Mouse (Mus musculus) CH12.LX (cell line): ENCODE data around the gene Tnfsf13b. TPM values are rescaled to one million over a fixed set of nuclear protein-coding genes. Genes with fewer than 3 reads are reported as not detected.

Experiments used
- DNase-seq: peaks from one replicate; pipeline ENCODE4 v3.0.0-alpha.2; 2013; ENCODE audit errors: extremely low read depth
- H3K27ac ChIP-seq: 2 replicates; pipeline ENCODE4 v1.5.1; 2012; ENCODE audit warnings: low read depth, mild to moderate bottlenecking, control low read depth, moderate library complexity; ENCODE audit not compliant: insufficient read depth
- H3K27me3 ChIP-seq: replicated peaks from 2 replicates; pipeline ENCODE3; 2012; ENCODE audit warnings: inconsistent platforms
- H3K36me3 ChIP-seq, 2 experiments: replicated peaks in 1 of 2; 2 replicates each; pipeline versions ENCODE3 to v1.6.1; 2012; ENCODE audit warnings: inconsistent platforms in 1 of 2, low read length in 1 of 2, mild to moderate bottlenecking in 1 of 2, mixed read lengths in 1 of 2, moderate library complexity in 1 of 2; ENCODE audit not compliant: control insufficient read depth in 1 of 2, insufficient read depth in 1 of 2
- H3K4me1 ChIP-seq, 2 experiments: 2 replicates each; pipeline ENCODE4 v1.6.1; 2012; ENCODE audit warnings: inconsistent platforms in 1 of 2, moderate library complexity in 1 of 2; ENCODE audit not compliant: insufficient read depth in 2 of 2, control insufficient read depth in 1 of 2
- H3K4me2 ChIP-seq: 2 replicates; pipeline ENCODE4 v1.6.1; 2012; ENCODE audit warnings: low read depth, mild to moderate bottlenecking, control low read depth; ENCODE audit not compliant: poor library complexity, insufficient read depth, severe bottlenecking
- H3K4me3 ChIP-seq, 3 experiments: fragments of 150-350 bp in 1 of 3; sonication (generic) in 1 of 3; replicated peaks in 1 of 3; 2 replicates each; pipeline versions ENCODE3 to v1.5.1; 2011 to 2012; ENCODE audit warnings: low read depth in 2 of 3, low read length in 2 of 3, mild to moderate bottlenecking in 2 of 3, moderate library complexity in 2 of 3, control low read depth in 1 of 3, improper control_type of control experiment in 1 of 3, inconsistent platforms in 1 of 3, mixed read lengths in 1 of 3; ENCODE audit not compliant: poor library complexity in 1 of 3
- H3K79me2 ChIP-seq: replicated peaks from 2 replicates; pipeline ENCODE4 v1.6.1; 2012; ENCODE audit warnings: mild to moderate bottlenecking, moderate library complexity; ENCODE audit not compliant: control insufficient read depth, poor library complexity, insufficient read depth, severe bottlenecking; ENCODE audit errors: extremely low read depth
- H3K9ac ChIP-seq: 2 replicates; pipeline ENCODE4 v1.6.1; 2012; ENCODE audit warnings: low read depth, mild to moderate bottlenecking, control low read depth, moderate library complexity; ENCODE audit not compliant: insufficient read depth
- H3K9me3 ChIP-seq: replicated peaks from 2 replicates; pipeline ENCODE3; 2012; ENCODE audit warnings: low read length, inconsistent platforms, mixed read lengths
- CHD2 ChIP-seq: IDR thresholded peaks from 2 replicates; pipeline ENCODE4 v1.6.1; 2011; ENCODE audit warnings: low read length, improper control_type of control experiment
- CTCF ChIP-seq, 2 experiments: IDR thresholded peaks in 1 of 2; conservative IDR thresholded peaks in 1 of 2; 2 replicates each; pipeline ENCODE4 v1.5.1; 2011 to 2012; ENCODE audit warnings: low read depth in 2 of 2, low read length in 2 of 2, improper control_type of control experiment in 1 of 2, inconsistent platforms in 1 of 2, mild to moderate bottlenecking in 1 of 2, moderate library complexity in 1 of 2
- ETS1 ChIP-seq: conservative IDR thresholded peaks from 2 replicates; pipeline ENCODE4 v1.6.1; 2012; ENCODE audit warnings: low read depth, mild to moderate bottlenecking, inconsistent platforms, low read length, improper control_type of control experiment, moderate library complexity
- HCFC1 ChIP-seq: IDR thresholded peaks from 2 replicates; pipeline ENCODE4 v1.6.1; 2012; ENCODE audit warnings: low read depth, mild to moderate bottlenecking, inconsistent platforms, low read length, improper control_type of control experiment
- MAX ChIP-seq: IDR thresholded peaks from 2 replicates; pipeline ENCODE4 v1.6.1; 2011; ENCODE audit warnings: low read length, improper control_type of control experiment
- MEF2A ChIP-seq: IDR thresholded peaks from 2 replicates; pipeline ENCODE4 v1.6.1; 2014; ENCODE audit warnings: low read depth, mild to moderate bottlenecking, inconsistent platforms, low read length, improper control_type of control experiment, borderline replicate concordance
- MYC ChIP-seq: IDR thresholded peaks from 2 replicates; pipeline ENCODE4 v1.6.1; 2011; ENCODE audit warnings: low read depth, mild to moderate bottlenecking, improper control_type of control experiment, low read length
- POLR2AphosphoS2 ChIP-seq: IDR thresholded peaks from 2 replicates; pipeline ENCODE4 v1.6.1; 2011; ENCODE audit warnings: low read depth, low read length, improper control_type of control experiment
- RCOR1 ChIP-seq: conservative IDR thresholded peaks from 2 replicates; pipeline ENCODE4 v1.6.1; 2012; ENCODE audit warnings: low read depth, mild to moderate bottlenecking, inconsistent platforms, low read length, improper control_type of control experiment
- SIN3A ChIP-seq: IDR thresholded peaks from 2 replicates; pipeline ENCODE4 v1.6.1; 2012; ENCODE audit warnings: low read length, improper control_type of control experiment, inconsistent platforms
- SMC3 ChIP-seq: IDR thresholded peaks from 2 replicates; pipeline ENCODE4 v1.6.1; 2011; ENCODE audit warnings: low read depth, low read length, improper control_type of control experiment
- TBP ChIP-seq: conservative IDR thresholded peaks from 2 replicates; pipeline ENCODE4 v1.6.1; 2011; ENCODE audit warnings: low read depth, low read length, improper control_type of control experiment
- UBTF ChIP-seq: IDR thresholded peaks from 2 replicates; pipeline ENCODE4 v1.6.1; 2012; ENCODE audit warnings: low read depth, mild to moderate bottlenecking, inconsistent platforms, low read length, improper control_type of control experiment, moderate library complexity
- USF2 ChIP-seq: conservative IDR thresholded peaks from 2 replicates; pipeline ENCODE4 v1.6.1; 2011; ENCODE audit warnings: low read depth, low read length, improper control_type of control experiment
- ZMIZ1 ChIP-seq: IDR thresholded peaks from 2 replicates; pipeline ENCODE4 v1.6.1; 2012; ENCODE audit warnings: low read depth, mild to moderate bottlenecking, inconsistent platforms, low read length, improper control_type of control experiment
- ZNF384 ChIP-seq: IDR thresholded peaks from 2 replicates; pipeline ENCODE4 v1.6.1; 2012; ENCODE audit warnings: low read depth, low read length, improper control_type of control experiment, inconsistent platforms
- dilution Hi-C: fragments of 300-500 bp; cut with MboI; formaldehyde crosslinking; loops from 2 replicates; pipeline ENCODE4 v1.14.3; 2020; ENCODE audit warnings: low sequenced_read_pairs; ENCODE audit not compliant: extremely low pct_unique_long_range_greater_than_20kb, extremely low pct_ligation_motif_present
- in situ Hi-C: fragments of 300-500 bp; cut with MboI; formaldehyde crosslinking; loops from 3 replicates; pipeline ENCODE4 v1.14.3; 2019; ENCODE audit warnings: low sequenced_read_pairs, low pct_ligation_motif_present, low pct_unique_long_range_greater_than_20kb, mixed read lengths
- polyA plus RNA-seq: library from polyadenylated mRNA; unstranded; fragments of >175 nt; gene quantifications from 2 replicates; pipeline ENCODE4 v1.2.1, GENCODE M21; 2012; ENCODE audit warnings: low read depth; ENCODE audit not compliant: insufficient read length
- total RNA-seq, 2 experiments: library from RNA; depleted of rRNA; stranded (reverse); fragments of 300-350 nt in 1 of 2; fragments of >200 nt in 1 of 2; gene quantifications; 2 replicates each; pipeline ENCODE4 v1.2.3; 2012 to 2014

Gene Tnfsf13b
- total and polyA plus RNA-seq, 3 experiments: 0.04 to 2.5 (median 0.85) TPM

GRCm38 (mm10) chr8:9959919-9960318 lies 46.3 kb upstream of the Tnfsf13b start:
- DNase-seq: no peak
- H3K4me2 ChIP-seq: no peak overlapping the region
- no peaks in the 10 kb centered on the region for H3K27me3 ChIP-seq
- H3K4me1 ChIP-seq: no peaks in the 10 kb centered on the region
- no peak for TF ChIP-seq POLR2AphosphoS2
- TF ChIP-seq MYC: no peak
- H3K27ac ChIP-seq: no peak overlapping the region
- dilution Hi-C loops (no loop called here), in situ Hi-C loops (no loop called here)
- H3K36me3 ChIP-seq: no peaks in the 10 kb centered on the region
- no peak overlapping the region for H3K4me3 ChIP-seq
- H3K9me3 ChIP-seq: no peaks in the 10 kb centered on the region
- H3K79me2 ChIP-seq: no peaks in the 10 kb centered on the region
- no peak overlapping the region for H3K9ac ChIP-seq

GRCm38 (mm10) chr8:9971866-9972265 lies 34.4 kb upstream of the Tnfsf13b start:
- Histone ChIP-seq H3K27ac (no peak overlapping the region), H3K9me3 (no peaks in the 10 kb centered on the region), H3K4me2 (no peak overlapping the region), H3K36me3 (peaks cover 13 to 41% of the 10 kb centered on the region in 2 experiments), H3K79me2 (no peaks in the 10 kb centered on the region), H3K4me1 (peaks cover 0 to 16% of the 10 kb centered on the region in 2 experiments; a peak in 1 of 4 replicates), H3K9ac (no peak overlapping the region), H3K27me3 (no peaks in the 10 kb centered on the region), H3K4me3 (no peak overlapping the region)
- in situ Hi-C loops: no loop called here
- TF ChIP-seq MYC (no peak), ZMIZ1 (no peak), ZNF384 (no peak), RCOR1 (no peak), SMC3 (no peak), TBP (no peak), SIN3A (no peak), POLR2AphosphoS2 (no peak), MAX (no peak), CTCF (conservative IDR thresholded peaks at IDR 0.05 in 1 of 2, IDR thresholded peaks at IDR 0.05 in 1 of 2; ENCODE audit: low read depth in 2 of 2, low read length in 2 of 2) (no peak), UBTF (no peak), USF2 (no peak), MEF2A (no peak), CHD2 (no peak), HCFC1 (no peak), ETS1 (no peak)
- no peak for DNase-seq
- dilution Hi-C loops: no loop called here
